Mouse (Mus musculus) ovary, postnatal 10 days (tissue): ENCODE measurements around the gene Rnf157.

Experiments used
- DNase-seq: peaks from one replicate; pipeline ENCODE4 v3.0.0; 2022; ENCODE audit warnings: low spot score

Gene Rnf157

GRCm38 (mm10) chr11:116298621-116299020 lies 114.2 kb downstream of the Rnf157 start:
- no peak for DNase-seq

GRCm38 (mm10) chr11:116298221-116298620 lies 114.6 kb downstream of the Rnf157 start:
- DNase-seq = no peak

- DNase-seq = no peak
These were observed 115.8 kb downstream of the Rnf157 start for GRCm38 (mm10) chr11:116297017-116297416.

- no peak for DNase-seq
These were observed 116.6 kb downstream of the Rnf157 start for GRCm38 (mm10) chr11:116296191-116296734.

- no peak for DNase-seq
These were observed 118.5 kb downstream of the Rnf157 start for GRCm38 (mm10) chr11:116294319-116294718.

GRCm38 (mm10) chr11:116293538-116294137 lies 119.2 kb downstream of the Rnf157 start:
- no peak for DNase-seq

- DNase-seq = no peak
These were observed 120.4 kb downstream of the Rnf157 start for GRCm38 (mm10) chr11:116292401-116292800.

GRCm38 (mm10) chr11:116290556-116290955 lies 122.3 kb downstream of the Rnf157 start:
- no peak for DNase-seq

- DNase-seq = no peak
These were observed 125.5 kb downstream of the Rnf157 start for GRCm38 (mm10) chr11:116287351-116287750.
